19 mouse cellular contexts compared by ENCODE assay signal in the genomic region with DNA sequence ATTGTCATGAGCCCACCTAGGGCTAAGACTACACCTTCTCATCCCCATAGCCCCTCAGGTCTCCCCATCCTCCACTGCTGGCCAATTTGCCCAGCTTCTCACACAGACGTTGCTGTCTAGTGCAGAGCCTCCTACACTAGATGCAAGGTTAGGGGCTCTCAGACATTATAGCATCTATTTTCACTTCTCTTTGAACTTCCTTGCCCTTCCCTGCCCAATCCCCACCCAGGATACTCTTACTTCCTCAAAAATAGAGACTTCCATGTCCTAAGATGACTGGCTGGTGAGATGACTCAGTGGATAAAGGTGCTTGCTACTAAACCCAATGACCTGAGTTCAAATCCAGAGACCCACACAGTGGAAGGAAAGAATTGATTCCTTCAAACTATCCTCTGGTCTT. TPM values are rescaled to one million over a fixed set of nuclear protein-coding genes. Genes with fewer than 3 reads are reported as not detected.
DNase-seq lines count a peak whose midpoint lies in the region; ATAC-seq lines count a peak whose summit lies in the region.
"Had no signal": no experiment of that assay in that cellular context is flagged by ENCODE, and none has a peak within 500 bp of the region (broad histone marks: within the 10 kb centered on the region; RNA-seq: fewer than 3 reads in every experiment).

No protein-coding gene starts in this region.

- peak; percentile 30 for DNase-seq in lung, postnatal 36 days
- DNase-seq in lung, postnatal 25 days (ENCODE audit: low spot score), result no peak
- no peak for DNase-seq in T-cell, adult 2 months (ENCODE audit: low spot score)
- no peak for DNase-seq in ovary, postnatal 10 days (ENCODE audit: low spot score)
- DNase-seq: adrenal gland, postnatal 10 days; adrenal gland, postnatal 36 days; cerebellum, adult 11 months; cerebellum, adult 8-10 months; cerebellum, postnatal 10 days; gastrocnemius, postnatal 25 days had no signal

- ATAC-seq in common myeloid progenitor, adult 5-6 weeks (replicated peaks; ENCODE audit: low read depth, poor library complexity, severe bottlenecking), result peak; percentile 57
- ATAC-seq in megakaryocyte progenitor cell, adult 5-6 weeks (replicated peaks; ENCODE audit: poor library complexity), result peak; percentile 66
- ATAC-seq: CD4-positive, CD25-positive, alpha-beta regulatory T cell, adult 4 months; forebrain, embryonic 15.5 days; hindbrain, embryonic 16.5 days; intestine, embryonic 15.5 days had no signal

RNA-seq across cellular contexts. Expression of a gene that starts 19.6 kb away (rescaled TPM):
- total RNA-seq in common myeloid progenitor, adult 5-6 weeks (2017), result not detected in 2 replicates
- 0.76 TPM in 1 of 2 replicates, not detected in the other for total RNA-seq in megakaryocyte progenitor cell, adult 5-6 weeks (2015)
- total RNA-seq in megakaryocyte progenitor cell, adult 5-6 weeks (2017), result 0.79 TPM in 1 of 2 replicates, not detected in the other
- total RNA-seq: adrenal gland, adult 18-20 months; gastrocnemius, adult 8-10 months; gastrocnemius, postnatal 25 days; heart, adult 8-10 months had no signal
